22 mouse cellular contexts compared by ENCODE assay signal in the genomic region with DNA sequence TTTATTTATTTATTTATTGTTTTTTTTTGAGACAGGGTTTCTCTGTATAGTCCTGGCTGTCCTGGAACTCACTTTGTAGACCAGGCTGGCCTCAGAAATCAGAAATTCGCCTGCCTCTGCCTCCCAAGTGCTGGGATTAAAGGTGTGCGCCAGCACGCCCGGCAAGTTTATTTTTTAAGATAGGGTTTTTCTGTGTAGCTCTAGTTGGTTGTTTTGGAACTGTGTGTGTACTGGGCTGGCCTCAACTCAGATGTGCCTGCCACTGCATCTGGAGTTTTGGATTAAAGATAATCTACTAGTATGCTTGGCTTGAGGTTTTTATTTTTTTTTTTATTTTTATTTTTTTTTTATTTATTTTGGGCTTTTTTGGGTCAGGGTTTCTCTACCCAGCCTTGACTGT. TPM values are rescaled to one million over a fixed set of nuclear protein-coding genes. Genes with fewer than 3 reads are reported as not detected.
DNase-seq lines count a peak whose midpoint lies in the region; ATAC-seq and TF ChIP-seq lines count a peak whose summit lies in the region.
"Had no signal": no experiment of that assay in that cellular context is flagged by ENCODE, and none has a peak within 500 bp of the region (broad histone marks: within the 10 kb centered on the region; RNA-seq: fewer than 3 reads in every experiment).

No protein-coding gene starts in this region.

- no peak for TF ChIP-seq CTCF in gastrocnemius, adult 2 months (IDR thresholded peaks at IDR 0.05)
- no peak for TF ChIP-seq CTCF in midbrain, postnatal 0 days (IDR thresholded peaks at IDR 0.05)

- H3K4me2 ChIP-seq in midbrain, embryonic 11.5 days: no peak overlapping the region
- H3K4me2 ChIP-seq in midbrain, postnatal 0 days (ENCODE audit: low read depth, low read length, poor library complexity, severe bottlenecking): no peak overlapping the region
- H3K4me2 ChIP-seq: embryonic facial prominence, embryonic 12.5 days; forebrain, embryonic 13.5 days; forebrain, embryonic 15.5 days had no signal

- intact Hi-C loops in gastrocnemius, adult 2 months (cut with DNase I): no loop called here

- 0 out of 2 replicates have a peak overlapping the region, but pooled peaks have one; percentile 12 for H3K27ac ChIP-seq in gastrocnemius, adult 2 months
- no peak overlapping the region for H3K27ac ChIP-seq in midbrain, embryonic 11.5 days (ENCODE audit: low read depth, low read length)
- H3K27ac ChIP-seq in midbrain, postnatal 0 days (ENCODE audit: low read depth, low read length): no peak overlapping the region
- H3K27ac ChIP-seq: embryonic facial prominence, embryonic 10.5 days; embryonic facial prominence, embryonic 12.5 days; forebrain, embryonic 13.5 days; forebrain, embryonic 15.5 days had no signal

- no peaks in the 10 kb centered on the region for H3K27me3 ChIP-seq in midbrain, embryonic 11.5 days (ENCODE audit: control insufficient read depth, insufficient read depth, low read length)
- H3K27me3 ChIP-seq in midbrain, postnatal 0 days (ENCODE audit: insufficient read depth, low read length): no peaks in the 10 kb centered on the region
- H3K27me3 ChIP-seq: CH12.LX; embryonic facial prominence, embryonic 12.5 days; forebrain, embryonic 13.5 days; forebrain, embryonic 15.5 days; Patski had no signal

- H3K9ac ChIP-seq in midbrain, embryonic 11.5 days (ENCODE audit: low read length): no peak overlapping the region
- H3K9ac ChIP-seq in midbrain, postnatal 0 days (replicated peaks; ENCODE audit: low read length, poor library complexity, severe bottlenecking): no peak overlapping the region
- H3K9ac ChIP-seq: embryonic facial prominence, embryonic 12.5 days; forebrain, embryonic 13.5 days; forebrain, embryonic 15.5 days had no signal

- 99% methylated on average over 4 of the region's 4 CpGs for WGBS in midbrain, embryonic 11.5 days
- 97% methylated on average over 4 of the region's 4 CpGs for WGBS in midbrain, postnatal 0 days

- peaks cover 8% of the 10 kb centered on the region for H3K9me3 ChIP-seq in midbrain, embryonic 11.5 days (ENCODE audit: control insufficient read depth, low read length)
- no peaks in the 10 kb centered on the region for H3K9me3 ChIP-seq in midbrain, postnatal 0 days (ENCODE audit: low read length)
- H3K9me3 ChIP-seq: embryonic facial prominence, embryonic 12.5 days; forebrain, embryonic 15.5 days had no signal

- no peaks in the 10 kb centered on the region for H3K4me1 ChIP-seq in midbrain, embryonic 11.5 days (ENCODE audit: control insufficient read depth, insufficient read depth, low read length)
- H3K4me1 ChIP-seq in midbrain, postnatal 0 days (ENCODE audit: insufficient read depth, low read length): no peaks in the 10 kb centered on the region
- H3K4me1 ChIP-seq: embryonic facial prominence, embryonic 10.5 days; embryonic facial prominence, embryonic 12.5 days; forebrain, embryonic 13.5 days; forebrain, embryonic 15.5 days had no signal

- no peak for DNase-seq in gastrocnemius, adult 2 months
- no peak for DNase-seq in gastrocnemius, adult 18-20 months (ENCODE audit: low spot score)
- peak; percentile 47 for DNase-seq in midbrain, embryonic 11.5 days (ENCODE audit: low spot score, missing footprints)
- no peak for DNase-seq in midbrain, postnatal 0 days (ENCODE audit: low spot score)
- DNase-seq in urinary bladder, postnatal 25 days (ENCODE audit: low spot score): no peak
- DNase-seq: adrenal gland, adult 8-10 months; adrenal gland, postnatal 14 days; adrenal gland, postnatal 36 days; B cell, adult 2 months; cerebellum, adult 11-12 months; cerebellum, adult 2 months; cerebellum, adult 9-10 months; cerebellum, postnatal 10 days; cerebellum, postnatal 25 days had no signal

- ATAC-seq in midbrain, embryonic 11.5 days (ENCODE audit: low FRiP score): no peak
- ATAC-seq in midbrain, postnatal 0 days (ENCODE audit: low FRiP score): no peak
- ATAC-seq: activated CD4-positive, CD25-positive, alpha-beta regulatory T cell, adult 4 months; CD4-positive, CD25-positive, alpha-beta regulatory T cell, adult 4 months; forebrain, embryonic 13.5 days; forebrain, embryonic 15.5 days; Patski had no signal

- no peak overlapping the region for H3K4me3 ChIP-seq in gastrocnemius, adult 2 months
- H3K4me3 ChIP-seq in midbrain, embryonic 11.5 days (ENCODE audit: low read depth, low read length): no peak overlapping the region
- H3K4me3 ChIP-seq in midbrain, postnatal 0 days (ENCODE audit: low read depth, low read length): no peak overlapping the region
- H3K4me3 ChIP-seq: embryonic facial prominence, embryonic 10.5 days; embryonic facial prominence, embryonic 12.5 days; forebrain, embryonic 13.5 days; forebrain, embryonic 15.5 days had no signal

- no peaks in the 10 kb centered on the region for H3K36me3 ChIP-seq in midbrain, embryonic 11.5 days (ENCODE audit: control insufficient read depth, insufficient read depth, low read length)
- H3K36me3 ChIP-seq in midbrain, postnatal 0 days (ENCODE audit: insufficient read depth, low read length): no peaks in the 10 kb centered on the region

RNA-seq across cellular contexts. Expression of a gene that starts 21.5 kb away (rescaled TPM):
- 10 to 100 TPM; 28.4 to 29.3 TPM for total RNA-seq in gastrocnemius, adult 2 months (2021)
- total RNA-seq in gastrocnemius, adult 18-20 months (2021): 10 to 100 TPM; 26.3 to 27.5 TPM
- polyA plus RNA-seq in midbrain, embryonic 11.5 days (2014; fragmentation: Nextera tagmentation; extraction: Ambion mirVana): 5.6 and 6.0 TPM in 2 replicates
- total RNA-seq in midbrain, postnatal 0 days (2014; rRNA removed): 38.5 and 42.0 TPM in 2 replicates
- 3.3 and 4.1 TPM in 2 replicates for polyA plus RNA-seq in midbrain, postnatal 0 days (2015; fragmentation: Nextera tagmentation; extraction: Ambion mirVana)
